Mouse (Mus musculus): ENCODE results near the gene Rap1gap.
A peak's percentile ranks its signal among the peaks of the same experiment; 100 is the strongest.

Gene Rap1gap

DNA sequence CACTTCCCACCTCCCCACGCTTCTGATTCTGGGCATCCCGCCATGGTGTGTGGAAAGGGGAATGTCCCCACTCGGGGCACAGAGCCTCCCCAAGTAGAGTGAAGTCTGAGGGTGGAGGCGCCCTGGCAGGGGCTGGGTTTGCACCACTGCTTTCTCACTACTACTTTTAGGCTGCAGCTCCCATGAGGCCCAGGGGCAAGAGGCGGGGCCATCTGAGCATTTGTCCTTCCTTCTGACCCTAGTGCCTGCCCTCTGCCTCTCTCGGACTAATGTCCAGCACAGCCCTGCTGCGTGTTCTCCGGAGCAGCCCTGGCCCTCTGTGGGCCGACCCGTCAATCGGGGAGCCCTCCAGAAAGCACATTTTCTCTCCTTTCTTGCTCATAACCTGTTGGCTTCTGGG is 59.7 kb downstream of the Rap1gap start:
- no peak for DNase-seq

DNA sequence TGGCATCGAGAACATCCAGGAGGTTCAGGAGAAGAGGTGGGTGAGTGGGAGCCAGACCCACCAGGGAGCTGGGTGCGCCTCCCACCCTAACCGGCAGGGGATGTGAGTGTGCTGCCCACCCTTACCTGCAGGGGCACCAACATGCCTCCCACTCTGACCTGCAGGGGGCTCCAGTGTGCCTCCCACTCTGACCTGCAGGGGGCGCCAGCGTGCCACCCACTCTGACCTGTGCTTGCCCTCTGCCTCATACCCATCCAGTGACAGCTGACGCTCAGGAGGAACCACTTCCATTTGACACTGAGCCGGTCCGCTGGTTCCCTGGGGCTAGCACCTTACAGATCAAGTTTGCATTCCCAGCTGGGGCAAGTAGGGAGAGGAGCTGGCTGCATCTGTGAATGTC is 60.2 kb downstream of the Rap1gap start:
- DNase-seq, result peak; percentile 63

DNA sequence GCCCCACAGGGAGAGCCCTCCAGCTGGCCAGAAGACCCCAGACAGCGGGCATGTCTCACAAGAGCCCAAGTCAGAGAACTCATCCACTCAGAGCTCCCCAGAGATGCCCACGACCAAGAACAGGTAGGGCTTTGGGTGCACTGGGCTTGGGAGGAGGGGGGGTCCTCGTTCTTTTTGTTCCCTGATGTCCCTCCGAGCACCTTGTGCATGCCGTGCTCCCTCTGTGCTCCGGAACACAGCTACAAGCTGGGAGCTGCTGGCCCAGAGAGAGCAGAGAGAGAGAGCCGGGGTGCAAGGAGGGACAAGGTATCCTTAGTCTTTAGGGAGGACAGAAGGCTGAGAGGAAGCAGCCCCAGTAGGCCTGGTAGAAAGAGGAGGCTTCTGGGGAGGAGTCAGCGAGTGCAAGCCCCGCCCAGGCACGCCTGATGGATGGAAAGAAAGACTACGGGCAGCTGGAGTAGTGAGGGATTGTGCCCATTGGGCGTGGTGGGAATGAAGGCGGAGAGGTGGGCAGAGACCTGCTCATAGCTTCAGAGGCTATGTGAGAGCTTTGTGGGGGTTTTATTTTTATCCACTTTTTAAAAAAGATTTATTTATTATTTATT is 61.1 kb downstream of the Rap1gap start:
- DNase-seq, result no peak

DNA sequence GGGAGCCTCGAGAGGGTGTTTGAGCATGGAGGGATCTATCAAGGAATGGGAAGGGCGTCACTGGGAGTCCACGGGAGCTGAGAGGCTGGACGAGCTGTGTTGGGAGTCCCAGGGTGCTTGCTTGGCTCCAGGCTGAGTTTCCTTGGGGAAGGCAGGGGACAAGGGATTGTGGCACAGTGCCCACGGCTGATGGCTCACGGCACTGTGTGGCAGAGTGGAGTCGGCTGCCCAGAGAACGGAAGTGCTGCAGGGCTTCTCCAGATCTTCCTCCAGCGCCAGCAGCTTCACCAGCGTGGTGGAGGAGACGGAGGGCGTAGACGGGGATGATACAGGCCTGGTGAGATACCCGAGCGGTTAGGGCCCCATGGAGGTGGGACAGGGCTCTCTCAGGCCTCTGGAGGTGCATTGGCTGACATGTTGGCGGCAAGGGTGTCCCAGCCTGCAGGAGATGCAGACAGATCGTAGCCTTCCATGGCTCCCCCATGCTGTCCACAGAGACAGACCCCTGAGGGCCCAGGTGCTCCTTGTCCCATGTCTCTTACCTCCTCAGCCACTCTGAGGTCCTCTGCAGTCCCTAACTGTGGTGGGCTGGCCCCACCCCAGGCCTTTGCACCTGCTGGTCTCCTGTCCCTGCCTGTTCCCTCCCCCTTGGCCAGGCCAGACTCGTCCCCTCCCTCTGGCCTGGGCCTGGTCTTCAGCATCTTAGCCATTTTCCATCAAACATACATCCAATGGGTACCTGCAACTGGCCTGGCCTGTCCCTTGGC is 62.4 kb downstream of the Rap1gap start:
- peak; percentile 70 for DNase-seq

DNA sequence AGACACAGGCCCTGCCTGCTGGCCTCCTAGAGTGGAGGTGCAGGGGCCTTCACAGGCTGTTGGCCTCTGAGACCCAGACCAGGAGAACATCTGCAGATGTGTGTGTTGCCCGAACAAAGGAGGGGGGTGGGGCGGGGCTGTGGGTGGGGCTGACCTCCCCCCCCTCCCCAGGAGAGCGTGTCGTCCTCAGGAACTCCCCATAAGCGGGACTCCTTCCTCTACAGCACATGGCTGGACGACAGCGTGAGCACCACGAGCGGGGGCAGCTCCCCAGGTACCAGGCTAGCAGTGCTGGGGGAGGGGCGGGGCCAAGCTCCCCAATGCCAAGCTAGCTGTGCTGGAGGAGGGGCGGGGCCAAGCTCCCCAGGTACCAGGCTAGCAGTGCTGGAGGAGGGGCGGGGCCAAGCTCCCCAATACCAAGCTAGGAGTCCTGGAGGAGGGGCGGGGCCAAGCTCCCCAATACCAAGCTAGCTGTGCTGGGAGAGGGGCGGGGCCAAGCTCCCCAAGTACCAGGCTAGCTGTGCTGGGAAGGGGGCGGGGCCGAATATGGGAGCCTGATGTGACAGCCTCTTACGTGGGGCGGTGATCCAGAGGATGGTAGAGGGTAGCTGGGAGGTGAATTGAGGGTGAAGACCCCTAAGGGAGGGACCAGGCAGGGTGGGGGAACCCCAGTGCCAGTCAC is 63.1 kb downstream of the Rap1gap start:
- no peak for DNase-seq

- no peak for DNase-seq
Observed at GRCm38 (mm10) chr4:137728399-137729154, 64.1 kb downstream of the Rap1gap start.

DNA sequence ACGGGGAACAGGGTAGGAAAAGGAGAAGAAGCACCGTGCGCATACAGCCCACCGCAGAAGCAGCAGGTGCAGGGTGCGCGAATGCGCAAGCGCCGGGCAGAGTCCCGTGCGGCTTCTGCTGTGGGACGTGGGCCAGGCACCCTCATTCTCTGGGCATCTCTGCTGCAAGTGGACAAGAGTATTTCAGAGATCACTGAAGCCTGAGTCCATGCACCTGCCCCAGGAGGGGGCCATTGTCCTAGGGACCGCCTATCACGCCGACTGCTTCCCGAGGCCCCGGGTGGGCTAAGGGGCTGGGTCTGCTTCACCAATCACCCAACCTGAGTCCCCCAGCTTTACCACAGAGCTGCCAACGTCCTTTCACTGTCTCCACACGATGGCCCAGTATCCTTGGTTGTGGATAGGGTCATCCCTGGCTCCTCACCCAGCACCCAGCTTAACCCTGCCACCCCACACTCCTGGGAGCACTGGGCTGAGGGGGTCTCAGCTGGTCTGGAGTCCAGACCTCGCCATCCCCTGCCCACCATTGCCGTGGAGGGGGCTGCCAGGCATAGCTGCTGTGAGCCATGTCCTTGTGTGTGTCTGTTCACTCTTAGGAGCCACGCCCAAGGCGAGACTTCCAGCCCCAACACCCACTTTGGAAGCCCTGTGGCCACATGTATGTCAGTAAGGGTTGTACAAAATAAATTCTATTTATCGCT is 64.8 kb downstream of the Rap1gap start:
- DNase-seq, result no peak

DNA sequence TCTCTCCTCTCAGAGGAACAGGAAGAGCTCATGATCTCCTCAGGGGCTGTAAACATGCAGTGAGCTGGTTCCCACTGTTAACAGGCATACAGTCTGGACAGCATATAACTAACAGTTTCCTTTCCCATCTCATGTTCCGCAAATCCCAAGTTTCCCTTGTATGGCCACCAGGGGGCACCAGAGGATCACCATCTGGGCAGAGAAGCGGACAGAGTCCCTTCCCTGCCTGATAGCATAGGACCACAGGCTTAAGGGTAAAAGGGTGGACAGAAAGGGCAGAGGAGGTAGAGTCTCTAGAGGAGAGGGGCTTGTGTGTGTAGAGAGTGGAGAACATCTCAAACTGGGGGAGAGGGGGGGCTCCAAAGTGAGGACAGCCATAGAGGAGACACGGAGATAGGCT is 65.6 kb downstream of the Rap1gap start:
- peak; percentile 94 for DNase-seq

DNA sequence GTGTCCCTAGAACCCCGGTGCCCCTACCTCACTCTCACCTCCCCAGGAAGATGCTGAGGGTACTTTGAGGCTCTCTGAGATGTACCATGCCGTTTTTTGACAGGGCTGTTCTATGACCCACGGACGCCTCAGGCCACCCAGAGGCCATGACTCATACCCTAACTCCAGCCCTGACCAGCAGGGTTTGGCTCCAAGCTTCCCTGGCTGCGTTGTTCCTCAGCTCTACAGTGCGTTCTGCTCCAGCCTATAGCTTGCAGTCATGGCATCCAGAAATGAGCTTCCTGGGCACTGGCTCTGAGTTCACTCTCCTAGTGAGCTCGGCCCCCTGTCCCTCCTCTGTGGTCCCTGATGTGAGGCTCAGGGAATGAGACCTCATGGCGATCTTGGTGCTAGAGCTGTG is 66.2 kb downstream of the Rap1gap start:
- no peak for DNase-seq

GRCm38 (mm10) chr4:137731891-137732290 is 67.4 kb downstream of the Rap1gap start:
- peak; percentile 64 for DNase-seq

DNA sequence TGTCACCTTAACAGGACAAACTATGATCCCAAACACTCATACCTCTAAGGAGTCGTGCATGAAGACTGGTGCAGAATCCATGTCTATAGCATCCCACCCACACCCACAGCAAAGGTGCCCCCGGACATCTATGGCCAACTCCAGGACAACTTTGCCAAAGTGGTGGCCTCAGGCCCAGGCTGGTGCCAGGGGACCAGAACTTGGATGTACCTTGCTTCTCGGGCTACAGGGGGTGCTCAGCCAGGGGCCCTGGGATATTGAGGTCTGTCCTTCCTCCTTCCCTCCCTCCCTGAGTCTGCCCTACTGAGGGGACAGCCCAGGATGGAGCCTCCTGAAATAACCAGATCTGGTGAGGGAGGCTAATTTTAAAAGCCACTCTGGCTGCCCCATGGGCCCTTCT is 67.8 kb downstream of the Rap1gap start:
- DNase-seq, result no peak

GRCm38 (mm10) chr4:137732962-137733361 is 68.4 kb downstream of the Rap1gap start:
- peak; percentile 88 for DNase-seq

GRCm38 (mm10) chr4:137733459-137733858 is 68.9 kb downstream of the Rap1gap start:
- no peak for DNase-seq

DNA sequence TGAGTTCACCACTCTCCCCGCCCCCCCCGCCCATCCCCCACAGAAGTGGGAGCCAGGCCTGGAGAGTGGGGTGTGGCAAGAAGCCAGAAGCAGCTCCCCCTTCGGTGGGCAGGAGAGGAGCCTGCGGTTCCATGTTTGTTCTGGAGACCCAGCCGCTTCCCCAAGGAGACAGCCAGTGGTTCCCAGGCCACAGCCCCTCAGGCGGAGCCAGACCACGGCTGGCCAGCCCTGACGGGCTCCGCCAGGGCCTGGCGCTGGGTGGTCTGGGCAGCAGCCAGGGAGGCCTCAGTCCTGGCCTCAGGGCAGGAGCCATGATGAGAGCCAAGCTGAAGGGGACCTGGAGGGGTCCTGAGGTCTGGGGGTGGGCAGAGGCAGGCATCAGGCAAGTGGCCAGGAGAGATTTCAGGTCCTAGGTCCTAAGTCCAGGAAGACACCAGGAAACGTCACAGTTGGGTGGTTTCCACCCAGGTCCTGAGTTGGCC is 71.7 kb downstream of the Rap1gap start:
- no peak for DNase-seq

- DNase-seq, result no peak
Observed at GRCm38 (mm10) chr4:137737760-137738159, 73.2 kb downstream of the Rap1gap start.

DNA sequence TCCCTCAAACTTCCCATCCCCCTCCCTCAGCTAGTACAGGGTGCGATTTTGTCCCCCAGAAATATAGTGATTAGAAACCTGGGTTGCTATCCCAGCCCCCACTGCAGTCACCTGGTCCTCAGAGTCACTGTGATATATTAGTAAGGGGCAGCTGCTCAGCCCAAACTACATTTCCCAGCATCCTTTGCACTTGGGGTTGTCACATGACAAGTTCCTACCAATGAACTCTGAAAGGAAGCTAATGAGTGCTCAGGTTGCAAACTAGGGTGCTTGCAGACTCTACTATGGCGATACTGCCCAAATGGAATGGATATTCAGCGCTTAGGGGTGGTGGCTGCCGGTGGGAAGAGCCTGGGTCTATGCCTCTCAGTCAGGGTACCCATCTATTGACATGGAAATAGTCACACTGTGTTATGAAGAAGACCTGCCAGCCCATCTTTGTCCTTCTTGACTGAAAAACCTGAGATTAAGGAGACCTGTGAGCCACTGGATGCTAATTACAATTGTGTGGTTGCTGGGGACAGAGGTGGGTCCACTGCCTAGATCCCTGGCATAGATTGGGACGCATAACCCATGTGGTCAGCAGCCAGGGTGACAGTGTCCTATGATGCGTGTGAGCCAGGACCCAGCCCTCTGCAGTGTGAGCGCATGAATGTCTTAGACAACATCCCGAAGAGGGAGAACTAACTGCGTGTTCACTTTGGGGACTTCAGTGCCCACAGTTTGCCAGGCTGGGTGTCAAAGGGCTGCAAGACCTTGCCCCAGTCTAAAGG is 74.8 kb downstream of the Rap1gap start:
- DNase-seq, result no peak

GRCm38 (mm10) chr4:137740350-137740749 is 75.8 kb downstream of the Rap1gap start:
- no peak for DNase-seq

DNA sequence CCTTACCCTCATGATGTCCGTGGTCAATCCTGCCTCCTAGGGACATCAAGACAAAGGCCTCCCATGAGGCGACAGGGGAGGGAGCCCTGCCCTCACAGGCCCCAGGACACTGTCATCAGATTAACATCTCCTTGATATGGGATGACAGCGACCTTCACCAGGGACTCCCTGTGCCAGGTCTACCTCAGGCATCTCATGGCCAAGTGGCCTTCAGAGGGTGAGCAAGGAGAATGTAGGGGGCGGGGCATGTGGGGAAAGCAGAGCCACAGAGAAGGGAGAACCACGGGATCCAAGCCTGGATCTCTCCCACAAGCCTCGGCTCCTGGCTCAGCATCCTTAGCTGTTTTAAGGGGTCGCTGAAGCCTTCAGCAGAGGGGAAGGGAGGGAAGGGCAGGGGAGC is 79.3 kb downstream of the Rap1gap start:
- no peak for DNase-seq

GRCm38 (mm10) chr4:137744433-137744918 is 80.0 kb downstream of the Rap1gap start:
- DNase-seq, result no peak

DNA sequence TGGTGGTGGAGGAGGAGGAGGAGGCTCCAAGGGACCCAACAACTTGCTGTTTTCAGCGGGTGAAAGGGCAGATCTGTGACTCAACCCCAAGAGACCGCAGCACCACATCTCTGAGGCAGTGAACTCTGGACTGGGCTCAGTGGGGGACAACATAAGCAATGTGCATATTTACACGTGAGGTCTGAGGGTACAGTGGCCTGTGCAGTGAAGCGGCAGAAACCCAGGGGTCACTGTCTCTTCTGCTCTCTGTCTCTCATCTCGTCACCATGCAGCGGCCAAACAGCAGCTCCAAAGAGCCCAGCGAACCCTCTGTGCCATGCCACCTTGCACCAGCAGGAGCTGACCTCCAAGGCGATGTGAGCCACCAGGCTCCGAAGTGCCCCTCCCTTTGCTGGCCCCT is 82.6 kb downstream of the Rap1gap start:
- no peak for DNase-seq

DNA sequence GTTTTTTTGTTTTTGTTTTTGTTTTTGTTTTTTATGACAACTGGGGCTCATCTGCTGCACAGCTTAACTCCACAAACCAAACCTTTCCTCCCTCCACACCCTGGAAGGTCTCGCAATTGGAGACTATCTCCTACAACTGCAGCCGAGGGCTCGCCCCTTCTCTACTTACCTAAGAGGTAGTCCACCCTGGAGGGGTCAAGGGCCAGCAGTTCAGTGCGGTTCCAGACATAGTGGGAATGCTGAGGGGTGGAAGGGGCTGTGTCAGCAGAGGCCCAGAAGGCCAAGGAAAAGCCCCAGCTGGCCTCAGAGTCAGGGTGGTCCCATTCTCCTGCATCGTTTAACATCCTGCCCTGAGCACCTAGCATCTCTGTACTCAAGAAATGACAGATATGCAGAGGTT is 83.1 kb downstream of the Rap1gap start:
- DNase-seq, result no peak

- no peak for DNase-seq
Observed at GRCm38 (mm10) chr4:137748726-137749125, 84.2 kb downstream of the Rap1gap start.
